Mouse (Mus musculus): ENCODE data around the gene Glp1r. TPM values are rescaled to one million over a fixed set of nuclear protein-coding genes. Genes with fewer than 3 reads are reported as not detected.

The Glp1r gene
- total RNA-seq, 1 experiment from 2014 or later: 0.06 TPM

GRCm38 (mm10) chr17:30912536-30912935 lies 10.9 kb downstream of the Glp1r start:
- DNase-seq: no peak

GRCm38 (mm10) chr17:30914264-30914663 lies 12.6 kb downstream of the Glp1r start:
- DNase-seq: no peak

GRCm38 (mm10) chr17:30923566-30923965 lies 21.9 kb downstream of the Glp1r start:
- no peak for DNase-seq

- no peak for DNase-seq
These were observed 29.2 kb downstream of the Glp1r start for GRCm38 (mm10) chr17:30930827-30931226.

GRCm38 (mm10) chr17:30932836-30933235 lies 31.2 kb downstream of the Glp1r start:
- DNase-seq: no peak

GRCm38 (mm10) chr17:30935301-30935700 lies 33.7 kb downstream of the Glp1r start:
- no peak for DNase-seq

DNA sequence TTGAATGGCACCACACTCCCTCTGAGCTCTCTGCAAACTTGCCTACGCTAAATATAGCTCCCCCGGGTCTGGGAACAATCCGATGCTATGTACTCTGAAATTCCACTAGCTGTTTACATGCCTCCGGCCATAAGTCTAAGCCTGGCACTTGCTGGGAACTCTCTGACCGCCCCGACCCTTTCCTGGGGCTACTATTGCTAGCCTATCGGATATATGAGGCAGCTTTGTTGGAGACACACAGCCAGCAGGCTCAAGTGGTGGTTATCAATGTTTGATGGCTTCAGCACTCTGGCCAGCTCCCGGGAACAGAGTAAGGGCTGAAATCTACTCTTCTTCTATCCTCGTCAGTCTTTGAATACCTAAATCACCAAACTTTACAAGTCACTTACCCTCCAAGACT lies 36.9 kb downstream of the Glp1r start:
- DNase-seq: peak; percentile 12

DNA sequence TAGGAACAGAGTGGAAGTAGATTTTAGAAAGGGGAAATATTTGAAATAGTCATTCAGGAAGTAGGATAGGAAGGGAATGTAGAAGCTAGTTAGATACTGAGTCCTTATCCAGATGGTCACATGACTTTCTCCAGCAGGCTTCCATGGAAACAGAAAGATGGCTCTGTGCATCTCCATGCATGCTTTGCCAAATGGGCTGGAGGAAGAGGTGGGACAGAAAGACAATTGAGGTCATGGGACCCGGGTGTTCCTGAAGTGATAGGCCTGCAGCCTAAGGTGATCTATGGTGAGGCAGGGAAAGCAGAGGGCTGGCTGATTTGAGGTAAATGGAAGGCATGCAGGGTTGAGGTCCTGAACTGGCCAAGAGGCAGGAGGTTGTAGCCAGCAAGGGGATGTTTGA lies 46.8 kb downstream of the Glp1r start:
- DNase-seq: no peak

DNA sequence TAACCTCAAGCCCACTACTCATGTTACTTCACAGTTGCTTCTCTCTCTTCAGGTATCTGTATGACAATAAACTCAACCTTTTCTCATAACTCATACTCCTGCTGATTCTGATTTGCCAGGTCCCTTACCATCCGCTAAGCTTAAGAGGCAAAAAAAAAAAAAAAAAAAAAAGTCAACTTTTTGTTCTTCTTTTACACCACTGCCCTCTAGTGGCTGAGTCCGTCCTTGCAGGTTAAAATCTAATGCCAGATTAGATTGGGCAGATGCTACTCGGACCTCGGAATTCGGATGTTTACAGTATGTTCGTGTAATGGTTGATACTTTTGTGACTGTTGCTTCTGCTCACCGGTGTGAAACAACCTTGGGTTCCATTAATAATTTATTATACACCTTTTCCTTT lies 49.2 kb downstream of the Glp1r start:
- peak; percentile 63 for DNase-seq

DNA sequence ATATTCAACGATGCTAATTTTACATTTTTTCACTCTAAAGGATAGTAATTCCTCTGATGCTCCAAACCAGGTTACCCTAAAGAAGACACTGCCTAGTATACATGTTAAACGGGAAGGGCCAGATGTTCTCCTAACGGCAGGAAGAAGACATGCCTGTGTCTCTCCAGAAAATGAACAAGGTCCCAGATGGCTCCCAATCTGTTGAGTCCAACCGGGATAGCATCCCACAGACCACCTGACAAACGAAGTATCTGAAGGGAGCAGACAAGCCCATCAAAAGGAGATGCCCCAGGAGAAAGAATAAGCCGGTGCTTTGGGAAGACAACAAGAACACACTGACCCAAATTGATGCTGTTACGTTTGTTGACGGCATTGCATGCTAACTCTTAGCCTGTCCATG lies 50.0 kb downstream of the Glp1r start:
- no peak for DNase-seq

GRCm38 (mm10) chr17:30954340-30954739 lies 52.7 kb downstream of the Glp1r start, which contains the start of gene Umodl1:
TSS of gene Umodl1 (plus strand) at chr17:30954640.
- DNase-seq: no peak

GRCm38 (mm10) chr17:30961936-30962592 lies 60.4 kb downstream of the Glp1r start:
- DNase-seq: no peak

- DNase-seq: no peak
These were observed 61.3 kb downstream of the Glp1r start for GRCm38 (mm10) chr17:30962880-30963279.

DNA sequence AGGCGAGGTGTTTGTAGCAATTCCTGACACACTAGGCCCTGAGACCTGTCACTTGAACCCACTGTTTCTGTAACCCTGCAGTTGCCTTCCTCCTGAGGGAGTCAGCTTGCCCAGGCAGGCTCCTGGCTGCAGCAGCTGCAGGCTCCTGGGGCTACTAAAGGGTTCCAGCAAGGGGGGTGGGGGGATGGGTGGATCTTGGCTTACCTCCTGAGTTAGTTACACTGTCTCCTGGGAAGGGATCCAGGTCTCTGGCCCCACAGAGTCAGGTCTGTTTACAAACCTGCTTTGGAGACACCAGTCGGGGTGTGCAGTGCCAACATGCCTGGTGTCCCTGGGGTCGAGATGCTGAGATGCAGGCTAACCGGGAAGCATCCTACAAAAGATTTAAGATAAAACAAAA lies 68.4 kb downstream of the Glp1r start:
- DNase-seq: no peak

DNA sequence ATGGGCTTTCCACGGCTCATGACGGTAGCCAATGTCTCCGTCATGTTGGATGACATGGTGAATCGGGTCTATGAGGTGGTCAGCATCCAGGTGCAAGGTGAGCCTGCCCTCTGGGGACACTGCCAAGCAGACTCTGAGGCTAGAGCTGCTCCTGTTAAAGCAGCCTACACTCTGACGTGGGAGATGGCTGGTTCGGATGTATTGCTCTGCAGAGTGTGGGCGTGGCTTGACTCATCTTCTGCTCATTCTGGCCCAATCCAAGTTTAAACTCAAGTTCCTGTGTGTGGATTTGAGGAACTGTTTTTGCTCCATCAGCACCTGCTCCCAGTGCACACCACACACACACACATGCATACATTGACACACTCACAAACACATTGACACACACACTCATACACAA lies 70.3 kb downstream of the Glp1r start:
- no peak for DNase-seq

GRCm38 (mm10) chr17:30973332-30973731 lies 71.7 kb downstream of the Glp1r start:
- DNase-seq: no peak

DNA sequence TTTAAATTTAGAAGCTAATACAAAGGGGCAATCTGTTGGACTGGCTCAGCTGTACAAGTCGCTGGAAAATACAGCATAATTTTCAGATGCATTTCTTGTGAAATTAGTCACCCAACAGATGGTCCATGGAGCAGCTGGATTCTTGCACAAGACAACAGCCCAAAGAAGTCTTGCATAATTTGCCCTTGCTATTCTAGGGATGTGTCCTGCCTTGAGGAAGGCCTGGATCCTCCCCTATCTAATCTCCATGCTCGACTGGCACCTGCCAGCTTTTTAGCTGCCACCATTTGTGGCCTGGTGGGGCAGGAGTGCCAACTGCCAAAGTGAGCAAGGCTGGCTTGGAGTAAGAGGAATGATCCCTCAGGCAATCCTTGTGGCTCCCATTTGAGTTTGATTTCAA lies 75.7 kb downstream of the Glp1r start:
- no peak for DNase-seq

DNA sequence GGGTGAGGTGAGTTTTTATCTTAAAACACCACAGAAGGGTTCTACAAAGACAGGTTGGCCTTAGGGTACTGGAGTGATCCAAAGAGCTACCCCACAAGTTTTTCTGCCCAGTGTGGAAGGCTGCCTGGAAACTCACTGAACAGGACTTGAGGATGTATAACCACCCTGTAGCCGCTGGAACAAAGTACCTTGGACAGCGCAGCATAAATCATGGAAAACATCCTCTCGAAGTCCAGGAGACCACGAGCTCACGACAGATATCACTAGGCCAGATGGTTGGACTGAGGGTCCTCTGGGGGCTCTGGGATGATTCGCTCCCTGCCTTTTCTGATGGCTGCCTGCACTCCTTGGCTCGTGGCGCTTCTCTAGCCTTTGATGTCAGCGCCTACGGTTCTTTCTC lies 76.9 kb downstream of the Glp1r start:
- no peak for DNase-seq

DNA sequence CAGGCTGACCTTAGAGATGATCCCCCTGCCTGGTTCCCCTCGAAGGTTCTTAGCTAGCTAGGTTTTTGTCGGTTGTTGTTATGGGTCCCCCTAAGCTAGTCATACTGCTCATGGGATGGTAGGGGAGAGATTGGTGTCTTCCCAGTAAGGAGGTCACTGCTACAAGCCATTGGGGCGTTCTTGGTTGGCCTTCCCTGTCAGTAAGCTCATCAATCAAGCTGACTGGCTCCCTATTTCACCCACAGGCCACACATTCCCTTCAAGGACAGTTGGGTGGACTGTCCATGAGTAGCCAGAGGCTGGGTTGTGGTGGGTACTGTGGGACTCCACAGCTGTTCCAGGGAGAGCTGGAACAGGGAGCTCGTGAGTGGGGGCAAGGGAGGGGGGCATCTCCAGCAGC lies 81.9 kb downstream of the Glp1r start:
- DNase-seq: no peak

DNA sequence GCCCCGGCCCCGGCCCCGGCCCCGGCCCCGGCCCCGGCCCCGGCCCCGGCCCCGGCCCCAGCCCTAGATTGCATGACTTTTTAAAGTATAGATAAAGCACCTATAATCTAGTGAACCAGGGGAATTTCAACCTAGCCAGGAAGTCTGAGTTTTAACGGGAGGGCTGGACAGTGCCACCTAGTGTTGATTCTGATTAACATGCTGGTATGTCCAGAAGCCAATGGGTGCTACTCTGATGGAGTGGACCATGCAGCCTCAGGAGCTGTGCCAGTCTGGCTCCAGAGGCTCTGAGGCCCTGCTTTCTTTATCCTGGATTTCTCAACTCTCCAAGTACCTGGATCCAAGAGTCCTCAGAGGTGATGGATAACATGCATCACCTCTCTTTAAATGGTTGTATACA lies 88.6 kb downstream of the Glp1r start:
- DNase-seq: no peak
